Mouse (Mus musculus) induced T-regulatory cell, adult 2 months (primary cell): ENCODE data around the gene Ubtd2.

Experiments
- DNase-seq: peaks from one replicate; pipeline ENCODE4 v3.0.0-alpha.2; 2012; ENCODE audit warnings: low read depth

Ubtd2 gene

DNA sequence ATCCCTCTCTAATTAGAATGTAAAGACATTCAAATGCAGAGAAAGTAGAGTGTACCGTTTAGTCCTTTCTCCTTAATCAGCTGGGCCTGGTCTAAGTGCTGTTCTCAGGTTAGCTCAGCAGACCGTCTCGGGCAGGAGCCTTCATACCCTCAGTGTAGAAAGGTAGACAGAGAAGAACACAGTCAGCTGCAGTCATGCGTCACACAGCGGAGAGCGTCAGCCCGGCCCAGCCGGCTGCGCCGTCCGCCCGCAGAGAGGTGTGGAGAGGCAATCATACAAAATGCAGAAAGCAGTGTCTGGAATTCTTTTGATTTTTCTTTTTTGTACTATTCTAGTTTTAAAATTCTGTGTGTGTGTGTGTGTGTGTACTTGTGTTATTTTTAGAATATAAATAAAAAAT, 90.4 kb downstream of the Ubtd2 start:
- DNase-seq, result no peak

DNA sequence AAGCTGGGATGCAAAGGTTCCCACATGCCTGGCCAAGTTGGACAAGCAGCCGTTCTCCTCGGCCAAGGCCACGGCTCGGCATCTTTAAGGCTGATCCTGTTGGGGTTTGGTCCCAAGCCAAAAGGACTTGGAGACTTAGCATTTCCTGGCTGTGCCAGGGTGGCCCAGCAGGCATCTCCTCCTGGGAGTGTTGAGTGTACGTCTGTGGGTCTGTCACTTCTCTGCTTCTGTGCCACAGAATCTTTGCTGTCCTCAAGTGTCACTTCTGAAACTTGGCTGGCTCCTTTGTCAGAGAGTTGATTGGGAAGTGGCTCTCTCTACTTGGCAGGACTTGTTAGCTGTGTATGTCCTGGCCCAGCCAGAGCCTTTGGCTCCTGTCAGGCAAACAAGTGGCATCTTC, 91.3 kb downstream of the Ubtd2 start:
- peak; percentile 12 for DNase-seq

- no peak for DNase-seq
Observed at GRCm38 (mm10) chr11:32547391-32547947, 92.3 kb downstream of the Ubtd2 start.

DNA sequence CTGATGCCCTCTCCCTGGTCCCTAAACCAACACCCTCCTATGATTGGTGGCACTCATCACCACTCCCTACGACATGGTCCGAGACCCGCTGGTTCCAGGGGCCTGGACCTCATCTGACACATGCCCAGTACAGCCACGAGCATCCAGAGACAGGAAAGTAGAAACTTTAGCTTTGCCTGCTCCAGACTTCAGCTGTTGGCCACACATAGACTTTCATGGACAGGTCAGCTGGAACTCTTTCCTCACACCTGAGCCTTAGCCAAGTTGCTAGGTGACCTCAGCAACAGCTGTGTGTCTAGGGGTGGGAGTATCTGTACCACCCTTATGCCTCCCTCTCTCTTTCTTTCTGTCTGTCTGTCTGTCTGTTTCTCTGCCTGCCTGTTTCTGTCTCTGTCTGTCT, 93.1 kb downstream of the Ubtd2 start:
- DNase-seq, result no peak

GRCm38 (mm10) chr11:32549236-32549635, 94.1 kb downstream of the Ubtd2 start:
- DNase-seq, result no peak

GRCm38 (mm10) chr11:32550102-32550501, 94.9 kb downstream of the Ubtd2 start:
- DNase-seq, result peak; percentile 57

- no peak for DNase-seq
Observed at GRCm38 (mm10) chr11:32551056-32551455, 95.9 kb downstream of the Ubtd2 start.

GRCm38 (mm10) chr11:32551579-32552297, 96.6 kb downstream of the Ubtd2 start:
- DNase-seq, result no peak

DNA sequence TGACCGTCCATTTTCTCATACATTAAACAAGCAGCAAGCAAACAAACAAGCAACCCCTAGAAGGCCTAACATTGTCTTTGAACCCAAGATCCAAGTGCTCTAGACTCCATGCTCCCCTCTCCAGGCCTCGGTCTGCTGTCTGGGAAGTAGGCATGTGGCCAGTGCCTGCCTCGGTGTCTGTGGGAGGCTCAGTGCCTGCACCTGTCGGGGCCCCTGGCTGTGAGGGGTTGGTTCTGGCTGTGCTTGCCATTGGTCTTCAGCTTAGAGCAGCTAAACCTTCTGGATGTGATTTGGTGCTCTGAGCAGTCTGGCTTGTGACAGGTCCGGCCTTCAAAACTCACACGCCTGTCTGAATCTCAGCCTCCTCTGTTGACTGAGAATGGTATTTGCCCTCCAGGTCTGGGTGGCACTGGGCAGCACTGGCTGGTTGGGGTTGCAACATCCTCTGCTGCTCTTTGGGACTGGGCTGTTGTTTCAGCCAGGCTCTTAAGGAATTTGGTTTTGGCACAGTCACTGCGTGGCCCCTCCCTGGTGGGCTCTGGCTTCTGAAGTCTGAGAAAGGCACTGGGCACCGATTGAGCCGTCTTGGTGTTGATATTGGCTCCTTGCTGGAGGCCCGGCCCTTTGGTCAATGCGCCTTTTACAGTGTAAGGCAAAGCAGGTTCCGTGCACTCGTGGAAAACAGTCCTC, 97.4 kb downstream of the Ubtd2 start:
- DNase-seq, result no peak

GRCm38 (mm10) chr11:32553311-32554140, 98.4 kb downstream of the Ubtd2 start:
- peak; percentile 85 for DNase-seq

DNA sequence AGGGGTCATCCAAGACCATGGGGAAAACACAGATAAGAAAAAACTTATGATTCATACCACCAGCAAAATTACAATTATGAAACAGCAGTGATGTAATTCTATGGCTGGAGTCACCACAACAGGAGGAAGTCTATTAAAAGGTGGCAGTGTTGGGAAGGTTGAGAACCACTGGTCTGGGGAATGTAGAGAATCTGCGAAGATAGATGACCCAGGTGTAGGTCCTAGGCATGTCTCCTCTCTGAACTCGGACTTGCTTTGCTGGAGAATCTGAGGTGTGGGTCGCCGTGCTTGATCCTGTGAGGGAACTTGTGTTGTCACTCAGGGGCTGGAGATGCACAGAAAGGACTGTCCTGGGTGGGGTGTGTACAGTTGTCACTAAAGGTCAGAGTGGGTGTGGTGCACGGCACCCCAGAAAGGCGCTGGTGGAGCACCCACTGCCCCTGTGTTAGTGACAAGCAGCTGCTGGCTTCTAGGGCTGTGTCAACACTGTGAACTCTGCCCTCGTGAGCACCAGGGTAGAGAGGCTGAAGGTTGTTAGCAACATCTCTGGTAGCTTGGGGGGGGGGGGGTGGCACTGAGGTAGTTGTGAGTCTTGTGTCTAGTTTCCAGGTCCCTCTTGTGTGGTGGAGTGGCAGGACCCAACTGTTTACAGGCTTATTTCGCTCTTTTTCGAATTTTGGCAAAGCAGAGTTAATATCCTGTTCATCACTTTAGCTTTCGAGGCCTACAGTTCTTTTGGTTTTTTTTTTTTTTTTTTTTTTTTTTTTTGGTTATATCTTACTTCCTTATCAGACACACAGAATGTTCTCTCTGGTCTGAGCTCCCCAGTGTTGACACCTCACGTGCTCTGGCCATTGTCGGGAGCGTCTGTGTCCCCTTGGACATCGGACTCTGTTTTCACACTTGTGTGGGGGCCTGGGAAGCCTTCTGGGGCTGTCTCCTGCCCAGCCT, 99.2 kb downstream of the Ubtd2 start:
- DNase-seq, result peak; percentile 78

GRCm38 (mm10) chr11:32555103-32555689, 100.0 kb downstream of the Ubtd2 start:
- DNase-seq, result no peak

- DNase-seq, result no peak
Observed at GRCm38 (mm10) chr11:32556333-32556990, 101.3 kb downstream of the Ubtd2 start.

- DNase-seq, result peak; percentile 74
Observed at GRCm38 (mm10) chr11:32558026-32558425, 102.9 kb downstream of the Ubtd2 start.

GRCm38 (mm10) chr11:32558677-32559076, 103.5 kb downstream of the Ubtd2 start:
- peak; percentile 74 for DNase-seq

DNA sequence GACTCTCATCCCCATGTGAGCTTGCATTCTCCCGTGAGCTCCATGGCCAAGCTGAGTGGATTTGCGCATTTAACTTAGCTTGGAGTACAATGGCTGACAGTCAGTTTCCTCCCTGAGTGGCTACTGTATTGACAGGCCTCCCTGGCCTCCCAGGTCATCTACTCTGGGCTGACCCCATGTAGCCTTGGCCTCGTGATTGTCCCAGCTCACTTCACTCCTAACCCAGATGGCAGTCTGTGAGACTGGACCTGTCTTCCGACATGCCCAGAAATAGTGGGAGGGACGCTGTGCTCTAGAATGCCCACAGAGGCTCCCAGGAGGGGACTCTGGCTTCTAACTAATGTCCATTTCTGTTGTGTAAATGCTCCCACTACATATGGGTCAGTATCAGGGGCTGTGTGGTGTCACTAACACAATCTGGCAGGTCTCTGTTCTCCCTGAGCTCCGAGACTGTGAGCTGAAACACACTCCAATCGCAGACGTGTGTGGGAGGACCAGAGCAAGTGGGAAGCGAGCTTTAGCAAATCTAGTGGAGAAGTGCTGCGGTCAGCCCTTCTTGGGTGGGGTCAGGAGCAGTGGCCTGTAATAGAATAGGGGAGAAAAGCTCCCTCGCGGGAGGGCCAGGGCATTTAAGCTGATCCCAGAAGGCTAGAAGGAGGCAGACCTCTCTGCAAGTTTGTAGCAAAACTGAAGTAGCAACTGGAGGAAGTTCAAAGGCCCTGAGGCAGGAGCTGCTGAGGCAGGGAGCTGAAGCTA, 105.0 kb downstream of the Ubtd2 start:
- DNase-seq, result no peak

GRCm38 (mm10) chr11:32561465-32562355, 106.5 kb downstream of the Ubtd2 start:
- peak; percentile 77 for DNase-seq

GRCm38 (mm10) chr11:32562706-32563105, 107.5 kb downstream of the Ubtd2 start:
- no peak for DNase-seq

DNA sequence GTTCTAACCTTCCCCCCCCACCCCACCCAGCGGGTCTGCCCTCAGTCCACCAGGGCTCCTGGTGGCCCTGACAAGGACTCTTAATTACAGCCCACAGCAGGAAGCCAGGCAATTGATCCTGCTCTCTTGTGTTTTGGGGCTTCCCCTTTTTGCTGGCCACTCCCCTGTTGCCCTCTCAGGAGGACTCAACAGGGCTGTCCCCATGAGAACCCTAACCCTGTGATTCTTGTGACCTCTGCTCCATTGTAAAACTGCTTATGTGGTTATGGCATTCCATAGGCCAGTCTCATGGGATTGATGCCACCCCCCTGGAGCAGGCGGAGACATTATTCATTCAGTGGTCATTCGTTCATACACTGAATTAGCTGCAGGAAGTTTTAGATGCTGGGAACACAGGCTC, 108.5 kb downstream of the Ubtd2 start:
- peak; percentile 63 for DNase-seq
